Mouse (Mus musculus) hindbrain, embryonic 14.5 days (tissue): ENCODE data around the gene Cyp4a10. TPM values are rescaled to one million over a fixed set of nuclear protein-coding genes. Genes with fewer than 3 reads are reported as not detected.
"Not testable (repeated sequence)": the region's sequence is repeated elsewhere in the genome, so short reads cannot be mapped to it uniquely, and the experiment has no call there.

Source experiments
- ATAC-seq: fragments of 200-750 bp; cut with Nextera tagmentation; 2 replicates; pipeline ENCODE4 v1.8.0; 2017; ENCODE audit warnings: moderate number of reproducible peaks, mild to moderate bottlenecking, moderate TSS enrichment, moderate library complexity; ENCODE audit not compliant: low FRiP score
- DNase-seq: peaks from one replicate; pipeline ENCODE4 v3.0.0-alpha.2; 2015; ENCODE audit warnings: low spot score
- H3K27ac ChIP-seq: fragments of 300-500 bp; sonication (generic); 2 replicates; pipeline ENCODE4 v1.5.1; 2014; ENCODE audit warnings: mild to moderate bottlenecking, moderate library complexity
- H3K27me3 ChIP-seq: fragments of 300-500 bp; sonication (generic); 2 replicates; pipeline ENCODE4 v1.6.1; 2014; ENCODE audit warnings: mild to moderate bottlenecking, low read length, mixed read lengths; ENCODE audit not compliant: control insufficient read depth, insufficient read depth
- H3K36me3 ChIP-seq: fragments of 300-500 bp; sonication (generic); replicated peaks from 2 replicates; pipeline ENCODE4 v1.6.1; 2014; ENCODE audit not compliant: control insufficient read depth, insufficient read depth
- H3K4me1 ChIP-seq: fragments of 300-500 bp; sonication (generic); replicated peaks from 2 replicates; pipeline ENCODE4 v1.6.1; 2014; ENCODE audit warnings: antibody characterized with exemption, low read length, mixed read lengths; ENCODE audit not compliant: control insufficient read depth, insufficient read depth
- H3K4me2 ChIP-seq: fragments of 300-500 bp; sonication (generic); replicated peaks from 2 replicates; pipeline ENCODE4 v1.6.1; 2014; ENCODE audit warnings: mild to moderate bottlenecking, moderate library complexity
- H3K4me3 ChIP-seq: fragments of 300-500 bp; sonication (generic); replicated peaks from 2 replicates; pipeline ENCODE4 v1.5.1; 2014; ENCODE audit warnings: mild to moderate bottlenecking, low read length
- H3K9ac ChIP-seq: fragments of 300-500 bp; sonication (generic); 2 replicates; pipeline ENCODE4 v1.6.1; 2014
- H3K9me3 ChIP-seq: fragments of 300-500 bp; sonication (generic); 2 replicates; pipeline ENCODE4 v1.6.1; 2016; ENCODE audit warnings: low read length; ENCODE audit not compliant: control insufficient read depth
- WGBS: fragments of 180-500 bp; shearing (Covaris S2); extraction: QIAGEN DNeasy Blood & Tissue Kit; methylation state at CpG from one replicate; pipeline ENCODE4 v1.1.7; 2014; 5-methylcytosine and 5-hydroxymethylcytosine counted together
- polyA plus RNA-seq: library from polyadenylated mRNA; unstranded; fragments of >200 nt; fragmentation: Nextera tagmentation; extraction: Ambion mirVana; gene quantifications from 2 replicates; pipeline ENCODE4 v1.2.1, GENCODE M21; 2014

Cyp4a10 gene
- polyA plus RNA-seq, 1 experiment from 2014 or later: not detected

- H3K4me2 ChIP-seq: no peak overlapping the region
- WGBS: 92% methylated on average over 2 of the region's 2 CpGs
- H3K9ac ChIP-seq: no peak overlapping the region
- DNase-seq (no peak), ATAC-seq (no peak)
- H3K36me3 ChIP-seq: no peaks in the 10 kb centered on the region
- H3K27ac ChIP-seq: no peak overlapping the region
- no peak overlapping the region for H3K4me3 ChIP-seq
- H3K9me3 ChIP-seq: no peaks in the 10 kb centered on the region
- H3K4me1 ChIP-seq: no peaks in the 10 kb centered on the region
- H3K27me3 ChIP-seq: no peaks in the 10 kb centered on the region
These were observed 28.2 kb downstream of the Cyp4a10 start for GRCm38 (mm10) chr4:115546141-115546828.

GRCm38 (mm10) chr4:115552726-115553125, 34.7 kb downstream of the Cyp4a10 start:
- Histone ChIP-seq H3K9ac (no peak overlapping the region), H3K27ac (no peak overlapping the region), H3K4me2 (no peak overlapping the region), H3K27me3 (no peaks in the 10 kb centered on the region), H3K4me1 (no peaks in the 10 kb centered on the region), H3K4me3 (no peak overlapping the region), H3K9me3 (no peaks in the 10 kb centered on the region), H3K36me3 (no peaks in the 10 kb centered on the region)
- WGBS: 91% methylated on average over 3 of the region's 3 CpGs
- DNase-seq: no peak
- ATAC-seq: no peak

GRCm38 (mm10) chr4:115555513-115555912, 37.4 kb downstream of the Cyp4a10 start:
- ATAC-seq: no peak
- Histone ChIP-seq H3K9me3 (no peaks in the 10 kb centered on the region), H3K4me3 (no peak overlapping the region), H3K27me3 (no peaks in the 10 kb centered on the region), H3K27ac (no peak overlapping the region), H3K4me1 (no peaks in the 10 kb centered on the region), H3K36me3 (no peaks in the 10 kb centered on the region), H3K9ac (no peak overlapping the region), H3K4me2 (no peak overlapping the region)
- WGBS: 80% methylated on average over 2 of the region's 2 CpGs
- DNase-seq: no peak

GRCm38 (mm10) chr4:115557861-115558561, 39.9 kb downstream of the Cyp4a10 start:
- no peak overlapping the region for H3K9ac ChIP-seq
- H3K27ac ChIP-seq: no peak overlapping the region
- no peak overlapping the region for H3K4me2 ChIP-seq
- DNase-seq (no peak), ATAC-seq (no peak)
- H3K27me3 ChIP-seq: no peaks in the 10 kb centered on the region
- no peak overlapping the region for H3K4me3 ChIP-seq
- WGBS: 38% methylated on average over 4 of the region's 4 CpGs
- H3K4me1 ChIP-seq: no peaks in the 10 kb centered on the region
- no peaks in the 10 kb centered on the region for H3K9me3 ChIP-seq
- H3K36me3 ChIP-seq: no peaks in the 10 kb centered on the region

GRCm38 (mm10) chr4:115561236-115561635, 43.2 kb downstream of the Cyp4a10 start:
- not testable (repeated sequence) for ATAC-seq
- WGBS: 60% methylated on average over 5 of the region's 5 CpGs

GRCm38 (mm10) chr4:115563401-115563800, 45.3 kb downstream of the Cyp4a10 start, which contains the start of gene Cyp4a31:
Cyp4a31 (plus strand) TSS chr4:115563649.
- ATAC-seq: no peak
- H3K4me1 ChIP-seq: no peaks in the 10 kb centered on the region
- 84% methylated on average over 3 of the region's 3 CpGs for WGBS

More at GRCm38 (mm10) chr4:115561236-115561635, 43.2 kb downstream of the Cyp4a10 start:
- not testable (repeated sequence) for H3K4me1 ChIP-seq, H3K4me3 ChIP-seq, H3K9ac ChIP-seq, H3K4me2 ChIP-seq, H3K27ac ChIP-seq, DNase-seq, H3K9me3 ChIP-seq, H3K36me3 ChIP-seq, H3K27me3 ChIP-seq

GRCm38 (mm10) chr4:115564469-115565225, 46.6 kb downstream of the Cyp4a10 start:
- not testable (repeated sequence) for H3K27me3 ChIP-seq, H3K27ac ChIP-seq, H3K4me2 ChIP-seq, ATAC-seq, H3K9ac ChIP-seq, H3K4me1 ChIP-seq, H3K9me3 ChIP-seq, DNase-seq, H3K4me3 ChIP-seq, H3K36me3 ChIP-seq
- 87% methylated on average over 6 of the region's 6 CpGs for WGBS

More at GRCm38 (mm10) chr4:115563401-115563800, 45.3 kb downstream of the Cyp4a10 start, which contains the start of gene Cyp4a31:
- no peak within 1 kb of the TSS for H3K27ac ChIP-seq
- no peak for DNase-seq
- H3K9ac ChIP-seq: no peak within 1 kb of the TSS
- no peak within 1 kb of the TSS for H3K4me3 ChIP-seq
- no peak within 1 kb of the TSS for H3K4me2 ChIP-seq
- no peaks in the 10 kb centered on the region for H3K9me3 ChIP-seq
- no peaks in the 10 kb centered on the region for H3K27me3 ChIP-seq
- no peaks in the 10 kb centered on the region for H3K36me3 ChIP-seq

- Histone ChIP-seq H3K4me1 (no peaks in the 10 kb centered on the region), H3K27ac (no peak overlapping the region), H3K4me2 (no peak overlapping the region), H3K9ac (no peak overlapping the region), H3K36me3 (no peaks in the 10 kb centered on the region), H3K4me3 (no peak overlapping the region), H3K27me3 (no peaks in the 10 kb centered on the region), H3K9me3 (no peaks in the 10 kb centered on the region)
- 90% methylated on average over 3 of the region's 3 CpGs for WGBS
- ATAC-seq: no peak
- DNase-seq: no peak
These were observed 57.2 kb downstream of the Cyp4a10 start for GRCm38 (mm10) chr4:115575255-115575654.

GRCm38 (mm10) chr4:115575776-115576175, 57.7 kb downstream of the Cyp4a10 start:
- Histone ChIP-seq H3K4me3 (no peak overlapping the region), H3K27me3 (no peaks in the 10 kb centered on the region), H3K9ac (no peak overlapping the region), H3K4me1 (no peaks in the 10 kb centered on the region), H3K9me3 (no peaks in the 10 kb centered on the region), H3K27ac (no peak overlapping the region), H3K4me2 (no peak overlapping the region), H3K36me3 (no peaks in the 10 kb centered on the region)
- ATAC-seq (no peak), DNase-seq (no peak)
- 85% methylated on average over 2 of the region's 2 CpGs for WGBS
